Mouse (Mus musculus) R1 (cell line): ENCODE measurements around the gene Pygl.

ENCODE experiments used
- DNase-seq: peaks from one replicate; pipeline ENCODE4 v3.0.0-alpha.2; 2018; ENCODE audit warnings: low read depth, low spot score

Pygl gene

GRCm38 (mm10) chr12:70231294-70231693 lies at the start of gene Pygl:
Gene Pygl (minus strand): TSS chr12:70231488.
- no peak for DNase-seq

GRCm38 (mm10) chr12:70280930-70281329 lies 49.6 kb upstream of the Pygl start:
- DNase-seq: no peak

DNA sequence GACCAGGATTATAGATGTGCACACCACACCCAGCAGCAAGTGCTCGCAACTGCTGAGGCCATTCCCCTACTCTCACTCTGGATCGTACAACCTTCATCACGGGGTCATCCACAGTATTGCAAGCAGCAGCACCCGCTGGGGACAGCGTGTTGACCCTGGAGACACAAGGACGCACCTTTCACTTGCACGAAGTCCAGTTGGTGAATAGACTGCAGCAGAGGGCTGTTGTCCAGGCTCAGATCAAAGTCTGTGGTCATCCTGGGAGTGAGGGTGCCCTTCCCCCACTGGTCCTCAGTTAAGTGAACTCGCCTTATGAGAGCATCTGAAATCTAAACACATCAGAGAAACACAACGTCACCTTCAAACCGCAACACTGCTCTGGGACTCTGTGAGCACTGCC lies 49.1 kb upstream of the Pygl start:
- no peak for DNase-seq

DNA sequence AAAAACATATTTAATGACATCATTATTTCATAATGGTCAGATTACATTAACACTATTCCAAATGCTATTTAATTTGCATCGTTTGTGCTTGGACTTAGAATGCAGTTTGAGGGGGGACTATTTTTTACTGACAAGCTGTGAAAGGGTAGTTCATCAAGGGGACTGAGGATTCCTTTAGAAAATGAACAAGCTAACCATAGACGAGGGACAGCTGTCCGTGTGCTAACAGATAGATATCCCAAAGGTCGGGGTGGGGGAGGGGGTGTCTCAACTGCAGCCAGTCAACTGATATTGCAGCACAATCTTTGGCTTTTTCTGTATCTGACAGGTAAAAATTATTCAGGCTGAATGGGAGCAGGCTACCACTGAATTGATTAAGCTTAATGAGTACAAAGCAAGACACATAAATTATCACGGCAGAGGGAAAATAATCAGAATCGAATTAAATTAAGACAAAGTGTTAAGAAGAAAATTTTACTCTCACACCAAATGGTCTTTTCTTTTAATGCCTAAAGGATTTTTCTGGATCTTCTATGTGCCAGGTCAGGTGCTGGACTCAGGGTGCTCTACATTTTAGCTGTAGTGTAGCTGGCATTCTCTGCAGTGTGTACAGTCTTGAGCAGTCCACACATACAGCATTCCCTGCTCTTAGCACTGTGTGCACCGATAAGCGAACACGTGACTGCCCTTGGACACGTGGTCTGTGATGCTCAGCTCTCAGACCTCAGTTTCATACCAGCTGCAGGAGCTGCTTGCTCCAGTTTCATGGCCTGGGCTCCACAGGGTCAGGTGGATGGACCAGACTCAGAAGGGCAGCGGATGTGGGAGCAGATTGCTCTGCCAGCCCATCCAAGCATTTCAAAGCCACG lies 46.0 kb upstream of the Pygl start:
- DNase-seq: no peak

DNA sequence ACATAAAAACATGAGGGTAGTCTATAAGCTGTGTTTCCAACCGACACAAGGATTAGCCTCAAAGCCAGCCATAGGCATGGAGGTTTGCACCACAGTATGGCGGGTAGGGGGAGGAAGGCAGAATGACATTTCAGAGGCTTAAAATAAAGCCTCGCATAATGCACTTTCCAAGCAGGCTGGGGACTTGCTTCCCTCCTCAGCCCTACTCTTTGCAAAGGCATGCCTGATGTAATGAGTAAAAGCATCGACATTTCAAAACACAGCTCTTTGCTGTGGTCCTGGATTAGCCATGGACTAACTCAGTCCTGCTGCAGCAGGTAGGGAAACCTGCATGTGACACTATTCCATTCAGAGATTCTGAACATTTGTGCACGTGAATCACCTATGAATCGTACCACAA lies 38.4 kb upstream of the Pygl start:
- no peak for DNase-seq

DNA sequence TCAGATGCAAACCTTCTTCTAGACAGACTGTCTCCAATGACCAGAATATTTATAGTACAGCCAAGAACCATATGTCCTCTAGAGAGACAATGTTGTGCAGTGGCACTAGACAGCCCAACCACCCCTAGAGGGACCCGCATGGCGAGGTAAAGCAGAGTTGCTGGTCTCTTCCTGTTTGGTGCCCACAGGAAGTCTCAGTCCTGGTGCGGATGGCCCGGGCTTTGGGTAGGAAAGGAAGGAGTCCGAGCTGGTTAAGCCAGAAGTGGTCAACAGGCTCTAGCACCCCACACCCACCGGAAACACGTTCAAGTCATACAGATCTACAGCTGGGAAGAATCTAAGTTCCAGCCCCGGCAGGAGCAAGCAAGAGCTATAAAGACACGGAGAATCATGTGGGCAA lies 36.0 kb upstream of the Pygl start:
- no peak for DNase-seq

DNA sequence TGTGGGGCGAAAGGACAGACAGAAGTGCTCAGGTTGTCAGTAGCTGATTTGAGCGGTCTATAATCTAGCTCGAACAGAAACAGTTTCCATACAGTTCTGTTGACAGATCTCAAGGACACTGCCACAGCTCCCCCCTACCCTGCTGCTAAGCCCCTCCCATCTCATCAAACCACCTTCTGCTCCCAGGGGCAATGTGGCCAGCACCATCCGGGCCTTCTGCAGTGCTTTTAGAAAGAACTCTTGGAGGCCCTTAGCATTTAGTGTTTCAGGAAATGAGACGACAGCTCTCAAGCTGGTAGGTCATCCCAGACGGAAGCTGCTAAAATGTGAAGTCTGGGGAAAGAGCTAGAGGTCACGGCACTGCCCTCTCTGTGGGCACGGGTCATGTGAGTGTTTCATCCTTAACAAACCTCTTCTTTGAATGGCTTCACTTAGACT lies 35.2 kb upstream of the Pygl start:
- DNase-seq: no peak

DNA sequence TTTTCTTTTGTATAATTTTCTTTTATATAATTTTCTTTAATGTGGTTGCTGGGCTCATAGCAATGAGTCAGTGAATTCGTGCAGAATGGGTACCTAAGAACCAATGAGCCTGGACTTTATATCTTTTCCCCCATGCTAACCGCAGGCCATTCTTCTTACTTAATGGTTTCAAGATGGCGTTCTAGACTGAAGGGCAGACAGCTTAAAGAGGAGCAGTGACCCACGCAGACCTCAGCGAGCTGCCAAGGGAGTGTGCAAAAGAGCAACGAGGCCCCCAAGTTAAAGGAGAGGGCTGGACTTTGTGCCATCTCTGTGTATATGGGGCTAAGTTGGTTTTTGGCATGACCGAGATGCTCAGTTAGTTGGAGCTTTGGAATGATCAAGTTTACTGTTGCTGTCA lies 32.4 kb upstream of the Pygl start:
- DNase-seq: no peak

DNA sequence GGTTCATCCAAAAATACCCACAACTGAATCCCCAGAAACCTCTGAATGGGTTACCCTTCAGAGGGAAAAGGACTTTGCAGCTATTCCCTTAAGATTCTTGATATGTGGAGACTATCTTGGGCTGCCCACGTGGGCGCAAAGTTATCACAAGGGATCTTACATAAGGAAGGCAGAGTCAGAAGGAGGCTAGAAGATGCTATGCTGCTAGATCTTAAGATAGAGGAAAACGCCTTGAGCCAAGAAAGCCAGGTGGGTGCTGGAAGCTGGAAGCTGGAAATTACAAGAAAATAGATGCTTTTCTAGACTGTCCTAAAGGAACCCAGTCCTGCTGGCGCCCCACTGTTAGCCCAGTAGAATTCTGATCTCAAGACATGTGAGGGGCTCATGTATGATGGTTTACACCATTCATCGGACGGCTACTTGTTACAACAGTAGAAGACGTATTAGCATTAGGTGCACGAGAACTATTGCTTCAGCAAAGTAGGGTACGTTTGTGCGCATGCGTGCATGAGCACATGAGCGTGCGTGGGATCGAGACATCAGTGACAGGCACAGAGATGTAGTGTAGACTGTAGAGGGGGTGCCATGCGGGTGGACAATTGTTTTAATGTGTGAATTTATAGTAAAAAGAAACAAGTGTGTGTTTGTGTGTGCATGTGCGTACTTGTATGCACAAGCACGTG lies 31.1 kb upstream of the Pygl start:
- DNase-seq: no peak

GRCm38 (mm10) chr12:70251210-70251884 lies 20.1 kb upstream of the Pygl start:
- no peak for DNase-seq

GRCm38 (mm10) chr12:70249616-70250157 lies 18.4 kb upstream of the Pygl start:
- DNase-seq: no peak

- no peak for DNase-seq
Measured at GRCm38 (mm10) chr12:70247683-70248474, 16.6 kb upstream of the Pygl start.

GRCm38 (mm10) chr12:70242550-70242949 lies 11.3 kb upstream of the Pygl start:
- no peak for DNase-seq

DNA sequence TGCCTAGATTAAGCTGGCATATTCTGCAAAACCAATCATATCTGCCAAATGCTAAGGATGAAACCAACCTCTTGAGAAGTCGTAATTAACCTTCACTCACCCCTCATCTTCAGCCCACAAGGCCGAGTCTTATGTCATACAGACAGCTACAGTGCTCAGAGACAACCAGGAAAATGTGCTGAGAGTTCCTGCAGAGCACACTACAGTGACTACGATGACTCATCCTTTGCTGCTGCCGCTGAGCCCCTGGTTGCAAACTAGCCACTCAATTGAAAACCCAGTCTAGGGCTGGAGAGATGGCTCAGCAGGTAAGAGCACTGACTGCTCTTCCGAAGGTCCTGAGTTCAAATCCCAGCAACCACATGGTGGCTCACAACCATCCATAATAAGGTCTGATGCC lies 8.5 kb upstream of the Pygl start:
- no peak for DNase-seq

DNA sequence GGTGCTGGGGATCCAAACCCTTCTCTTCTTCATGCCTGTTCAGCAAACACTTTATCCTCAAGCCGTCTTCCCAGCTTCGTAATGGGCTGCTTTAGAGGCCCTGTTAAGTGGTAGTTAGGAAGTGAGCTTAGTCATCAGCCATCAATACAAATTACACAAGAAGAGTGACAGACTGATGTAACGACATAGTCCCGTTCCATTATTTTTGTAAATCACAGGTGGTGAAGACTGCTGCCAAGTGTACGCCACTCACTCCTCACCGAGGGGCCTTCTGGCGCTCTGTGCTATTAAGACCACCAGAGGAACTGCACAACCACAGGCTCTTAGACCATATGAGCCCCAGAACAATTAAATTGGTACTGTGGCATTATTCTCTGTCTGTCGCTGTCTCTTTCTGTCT lies 7.3 kb upstream of the Pygl start:
- no peak for DNase-seq

GRCm38 (mm10) chr12:70234938-70235484 lies 3.7 kb upstream of the Pygl start:
- peak; percentile 67 for DNase-seq

DNA sequence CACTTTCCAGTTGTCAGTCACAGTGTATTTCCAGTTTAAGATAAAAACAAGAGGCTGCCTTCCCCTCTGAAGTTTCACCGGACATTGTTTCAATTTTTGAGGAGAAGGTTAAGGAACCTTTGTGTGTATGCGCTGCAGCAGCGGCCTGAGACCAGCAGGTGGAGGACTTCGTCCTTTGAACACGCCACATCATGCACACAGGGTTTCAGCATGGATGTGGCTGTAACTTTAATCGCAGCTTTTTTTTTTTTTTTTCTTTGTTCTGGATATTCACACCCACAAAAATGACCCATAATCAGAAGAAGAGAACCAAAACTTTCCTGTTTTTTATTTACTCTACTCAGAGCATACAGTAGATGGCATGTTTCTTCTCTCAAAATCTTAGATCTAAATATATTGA lies 3.1 kb upstream of the Pygl start:
- peak; percentile 75 for DNase-seq

- DNase-seq: no peak
Measured at GRCm38 (mm10) chr12:70233637-70234315, 2.5 kb upstream of the Pygl start.

GRCm38 (mm10) chr12:70232020-70232544 lies 794 bp upstream of the Pygl start:
- no peak for DNase-seq

GRCm38 (mm10) chr12:70228155-70228554 lies 3.1 kb downstream of the Pygl start:
- no peak for DNase-seq
